Mouse (Mus musculus) heart, adult 2 months (tissue): ENCODE results near the gene Gm5148. TPM values are rescaled to one million over a fixed set of nuclear protein-coding genes. Genes with fewer than 3 reads are reported as not detected.

Experiments used
- DNase-seq, 2 experiments: peaks; one replicate each; pipeline ENCODE4 v3.0.0; 2021
- H3K27ac ChIP-seq: fragments of 200-600 bp; 2 replicates; pipeline ENCODE4 v1.8.1; 2022
- H3K27me3 ChIP-seq: fragments of 200-500 bp; 2 replicates; pipeline ENCODE4 v1.6.1; 2012; ENCODE audit warnings: mild to moderate bottlenecking, low read length, inconsistent platforms, mixed read lengths; ENCODE audit not compliant: control insufficient read depth, insufficient read depth
- H3K36me3 ChIP-seq: fragments of 200-500 bp; 2 replicates; pipeline ENCODE4 v1.6.1; 2012; ENCODE audit warnings: low read length, inconsistent platforms; ENCODE audit not compliant: control insufficient read depth, insufficient read depth
- H3K4me1 ChIP-seq: fragments of 200-500 bp; 2 replicates; pipeline ENCODE4 v1.6.1; 2011; ENCODE audit warnings: low read length; ENCODE audit not compliant: control insufficient read depth, insufficient read depth
- H3K4me3 ChIP-seq: fragments of 200-600 bp; 2 replicates; pipeline ENCODE4 v1.8.1; 2022
- H3K79me2 ChIP-seq: fragments of 200-500 bp; replicated peaks from 2 replicates; pipeline ENCODE4 v1.6.1; 2012; ENCODE audit warnings: mild to moderate bottlenecking, inconsistent platforms, low read length, moderate library complexity, mixed read lengths; ENCODE audit not compliant: control insufficient read depth, insufficient read depth
- H3K9ac ChIP-seq: fragments of 200-500 bp; 2 replicates; pipeline ENCODE4 v1.6.1; 2012; ENCODE audit warnings: low read depth, mild to moderate bottlenecking, control low read depth, inconsistent platforms, low read length, mixed read lengths
- CTCF ChIP-seq: fragments of 200-600 bp; IDR thresholded peaks from 2 replicates; pipeline ENCODE4 v1.8.1; 2022; ENCODE audit warnings: antibody characterized with exemption, mild to moderate bottlenecking, moderate library complexity
- EP300 ChIP-seq: fragments of 200-500 bp; IDR thresholded peaks from 2 replicates; pipeline ENCODE4 v1.6.1; 2011; ENCODE audit warnings: low read depth, low read length, control low read depth; ENCODE audit not compliant: insufficient read depth
- POLR2A ChIP-seq: fragments of 200-500 bp; IDR thresholded peaks from 2 replicates; pipeline ENCODE4 v1.6.1; 2011; ENCODE audit warnings: mild to moderate bottlenecking, low read depth, low read length, control low read depth; ENCODE audit not compliant: insufficient read depth
- WGBS: fragments of 180-500 bp; shearing (Covaris S2); methylation state at CpG from one replicate; pipeline ENCODE4 v1.1.7; 2018; 5-methylcytosine and 5-hydroxymethylcytosine counted together
- intact Hi-C: fragments of 180-260 bp; cut with DNase I; formaldehyde crosslinking; loops from one replicate; pipeline ENCODE4 v1.15.1; 2025
- polyA plus RNA-seq: library from polyadenylated mRNA; depleted of rRNA; stranded (reverse); fragments of >200 nt; gene quantifications from 2 replicates; pipeline ENCODE4 v1.2.3, GENCODE M21; 2012
- total RNA-seq, 2 experiments: library from RNA; stranded (reverse); gene quantifications; 2 replicates each; pipeline ENCODE4 v1.2.3; 2021

Gene Gm5148
- total and polyA plus RNA-seq, 3 experiments = 0.25 to 0.57 TPM; not detected in 1

GRCm38 (mm10) chr3:37747258-37748001 is 23.1 kb upstream of the Gm5148 start:
- intact Hi-C loops = no loop called here
- no peaks in the 10 kb centered on the region for H3K36me3 ChIP-seq
- TF ChIP-seq EP300 = no peak
- TF ChIP-seq CTCF = no peak
- TF ChIP-seq POLR2A = no peak
- H3K4me1 ChIP-seq = no peaks in the 10 kb centered on the region
- no peak overlapping the region for H3K4me3 ChIP-seq
- WGBS = 75% methylated on average over 9 of the region's 9 CpGs
- H3K79me2 ChIP-seq = no peaks in the 10 kb centered on the region
- no peak overlapping the region for H3K27ac ChIP-seq
- no peaks in the 10 kb centered on the region for H3K27me3 ChIP-seq
- H3K9ac ChIP-seq = no peak overlapping the region
- DNase-seq = no peak

- Histone ChIP-seq H3K27me3 (no peaks in the 10 kb centered on the region), H3K79me2 (no peaks in the 10 kb centered on the region), H3K9ac (no peak overlapping the region), H3K4me3 (no peak overlapping the region), H3K36me3 (no peaks in the 10 kb centered on the region), H3K4me1 (no peaks in the 10 kb centered on the region), H3K27ac (no peak overlapping the region)
- 56% methylated on average over 2 of the region's 2 CpGs for WGBS
- DNase-seq = no peak
- TF ChIP-seq EP300 (no peak), POLR2A (no peak), CTCF (no peak)
- intact Hi-C loops = no loop called here
Observed at GRCm38 (mm10) chr3:37744050-37744449, 19.8 kb upstream of the Gm5148 start.

GRCm38 (mm10) chr3:37739996-37740395 is 15.7 kb upstream of the Gm5148 start:
- WGBS = 88% methylated on average over 7 of the region's 7 CpGs

GRCm38 (mm10) chr3:37738171-37738950 is 14.1 kb upstream of the Gm5148 start:
- no peaks in the 10 kb centered on the region for H3K79me2 ChIP-seq
- no peak for TF ChIP-seq CTCF
- no peak for TF ChIP-seq POLR2A
- TF ChIP-seq EP300 = no peak
- H3K9ac ChIP-seq = no peak overlapping the region
- no peaks in the 10 kb centered on the region for H3K27me3 ChIP-seq
- intact Hi-C loops = no loop called here
- H3K27ac ChIP-seq = peak overlapping the region; percentile 55; the same call in 1 of the 2 replicates
- H3K36me3 ChIP-seq = no peaks in the 10 kb centered on the region
- peak; percentile 28 to 40 for DNase-seq
- H3K4me1 ChIP-seq = peaks cover 7% of the 10 kb centered on the region
- WGBS = 75% methylated on average over 17 of the region's 17 CpGs
- H3K4me3 ChIP-seq = no peak overlapping the region

More at GRCm38 (mm10) chr3:37739996-37740395, 15.7 kb upstream of the Gm5148 start:
- TF ChIP-seq EP300 = no peak
- TF ChIP-seq CTCF = no peak
- TF ChIP-seq POLR2A = no peak
- Histone ChIP-seq H3K4me3 (no peak overlapping the region), H3K4me1 (peaks cover 7% of the 10 kb centered on the region), H3K36me3 (no peaks in the 10 kb centered on the region), H3K79me2 (no peaks in the 10 kb centered on the region), H3K9ac (no peak overlapping the region), H3K27me3 (no peaks in the 10 kb centered on the region), H3K27ac (no peak overlapping the region)
- no peak for DNase-seq
- intact Hi-C loops = no loop called here

GRCm38 (mm10) chr3:37737407-37737806 is 13.1 kb upstream of the Gm5148 start:
- H3K36me3 ChIP-seq = no peaks in the 10 kb centered on the region
- TF ChIP-seq CTCF = no peak
- no peak for TF ChIP-seq POLR2A
- TF ChIP-seq EP300 = no peak
- H3K27me3 ChIP-seq = no peaks in the 10 kb centered on the region
- intact Hi-C loops = no loop called here
- H3K4me3 ChIP-seq = no peak overlapping the region
- H3K9ac ChIP-seq = no peak overlapping the region
- WGBS = 19% methylated on average over 6 of the region's 6 CpGs
- H3K4me1 ChIP-seq = peaks cover 7% of the 10 kb centered on the region
- peak; percentile 69 to 83 for DNase-seq
- H3K27ac ChIP-seq = peak overlapping the region; percentile 63
- H3K79me2 ChIP-seq = no peaks in the 10 kb centered on the region

- no peaks in the 10 kb centered on the region for H3K27me3 ChIP-seq
- no peak overlapping the region for H3K27ac ChIP-seq
- no peaks in the 10 kb centered on the region for H3K36me3 ChIP-seq
- H3K4me3 ChIP-seq = no peak overlapping the region
- WGBS = 61% methylated on average over 6 of the region's 6 CpGs
- intact Hi-C loops = no loop called here
- peaks cover 7% of the 10 kb centered on the region for H3K4me1 ChIP-seq
- no peak for DNase-seq
- TF ChIP-seq POLR2A (no peak), EP300 (no peak), CTCF (no peak)
- no peaks in the 10 kb centered on the region for H3K79me2 ChIP-seq
- no peak overlapping the region for H3K9ac ChIP-seq
Observed at GRCm38 (mm10) chr3:37735166-37735565, 10.9 kb upstream of the Gm5148 start.
